Mouse (Mus musculus) MEL (cell line): ENCODE data around the gene Maml2.

Experiments
- CTCF ChIP-seq, 3 experiments: IDR thresholded peaks in 2 of 3; conservative IDR thresholded peaks in 1 of 3; 2 replicates each; pipeline ENCODE4 v1.5.1; 2011 to 2012; ENCODE audit warnings: low read length in 3 of 3, low read depth in 2 of 3, mild to moderate bottlenecking in 2 of 3, improper control_type of control experiment in 1 of 3, inconsistent platforms in 1 of 3, mixed read lengths in 1 of 3, moderate library complexity in 1 of 3; ENCODE audit not compliant: control insufficient read depth in 1 of 3, insufficient read depth in 1 of 3, poor library complexity in 1 of 3, severe bottlenecking in 1 of 3
- ETS1 ChIP-seq: IDR thresholded peaks from 2 replicates; pipeline ENCODE4 v1.6.1; 2012; ENCODE audit warnings: low read depth, mild to moderate bottlenecking, inconsistent platforms, low read length, improper control_type of control experiment, moderate library complexity
- GATA1 ChIP-seq: IDR thresholded peaks from 2 replicates; pipeline ENCODE4 v1.6.1; 2011; ENCODE audit warnings: low read depth, low read length, improper control_type of control experiment
- MAFK ChIP-seq: IDR thresholded peaks from 2 replicates; pipeline ENCODE4 v1.6.1; 2011; ENCODE audit warnings: low read depth, mild to moderate bottlenecking, low read length, improper control_type of control experiment, borderline replicate concordance
- MAX ChIP-seq: IDR thresholded peaks from 2 replicates; pipeline ENCODE4 v1.6.1; 2011; ENCODE audit warnings: low read length, improper control_type of control experiment
- MAZ ChIP-seq: IDR thresholded peaks from 2 replicates; pipeline ENCODE4 v1.6.1; 2012; ENCODE audit warnings: low read depth, mild to moderate bottlenecking, inconsistent platforms, low read length, improper control_type of control experiment
- MEF2A ChIP-seq: IDR thresholded peaks from 2 replicates; pipeline ENCODE4 v1.6.1; 2014; ENCODE audit warnings: low read depth, mild to moderate bottlenecking, inconsistent platforms, low read length, improper control_type of control experiment; ENCODE audit not compliant: poor library complexity, insufficient replicate concordance, severe bottlenecking; ENCODE audit errors: extremely low read depth
- TAL1 ChIP-seq: IDR thresholded peaks from 2 replicates; pipeline ENCODE4 v1.6.1; 2012; ENCODE audit warnings: mild to moderate bottlenecking, inconsistent platforms, low read length, moderate library complexity, mixed read lengths

DNA sequence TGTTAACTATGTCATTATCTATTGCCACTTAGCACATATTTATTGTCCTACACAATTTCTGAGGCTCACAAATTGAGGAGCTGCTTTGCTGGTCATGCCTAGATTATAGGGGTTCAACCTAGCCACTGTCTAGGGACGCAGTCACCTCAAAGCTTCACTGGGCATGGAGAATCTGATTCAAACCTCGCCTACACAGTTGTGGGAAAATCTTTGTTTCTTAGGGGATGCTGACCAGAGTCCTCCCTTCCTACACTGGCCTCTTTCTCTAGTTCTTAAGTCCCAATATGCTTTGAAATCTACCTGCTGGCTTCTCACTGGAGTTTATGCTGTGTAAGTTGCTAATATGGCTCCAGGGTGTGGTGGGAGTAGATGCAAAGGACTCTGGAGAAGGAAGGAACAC lies 21.8 kb downstream of the Maml2 start:
- TF ChIP-seq MAFK: no peak
- no peak for TF ChIP-seq CTCF (IDR thresholded peaks at IDR 0.05 in 2 of 3, conservative IDR thresholded peaks at IDR 0.05 in 1 of 3; ENCODE audit: control insufficient read depth in 1 of 3, insufficient read depth in 1 of 3, low read depth in 2 of 3, low read length in 3 of 3, poor library complexity in 1 of 3, severe bottlenecking in 1 of 3)
- no peak for TF ChIP-seq GATA1
- no peak for TF ChIP-seq MEF2A
- no peak for TF ChIP-seq TAL1
- TF ChIP-seq MAX: no peak
- TF ChIP-seq ETS1: no peak
- TF ChIP-seq MAZ: no peak
